Mouse (Mus musculus) brain, embryonic 14.5 days (tissue): ENCODE measurements at regions not wholly inside any gene's neighbourhood (a gene's known extent, or its start where the extent isn't known, plus 50 kb on each side); places are given as distances from the start of the nearest gene placed in this dataset.

Experiments used
- CTCF ChIP-seq: fragments of 200-500 bp; IDR thresholded peaks from 2 replicates; pipeline ENCODE4 v1.5.1; 2012; ENCODE audit warnings: inconsistent platforms, mild to moderate bottlenecking, moderate library complexity, borderline replicate concordance; ENCODE audit not compliant: insufficient read depth, insufficient read length; ENCODE audit errors: extremely low read depth
- POLR2A ChIP-seq: fragments of 200-500 bp; IDR thresholded peaks from 2 replicates; pipeline ENCODE4 v1.6.1; 2012; ENCODE audit warnings: mild to moderate bottlenecking, inconsistent platforms, borderline replicate concordance; ENCODE audit not compliant: poor library complexity, insufficient read depth, insufficient read length, severe bottlenecking; ENCODE audit errors: extremely low read depth

DNA sequence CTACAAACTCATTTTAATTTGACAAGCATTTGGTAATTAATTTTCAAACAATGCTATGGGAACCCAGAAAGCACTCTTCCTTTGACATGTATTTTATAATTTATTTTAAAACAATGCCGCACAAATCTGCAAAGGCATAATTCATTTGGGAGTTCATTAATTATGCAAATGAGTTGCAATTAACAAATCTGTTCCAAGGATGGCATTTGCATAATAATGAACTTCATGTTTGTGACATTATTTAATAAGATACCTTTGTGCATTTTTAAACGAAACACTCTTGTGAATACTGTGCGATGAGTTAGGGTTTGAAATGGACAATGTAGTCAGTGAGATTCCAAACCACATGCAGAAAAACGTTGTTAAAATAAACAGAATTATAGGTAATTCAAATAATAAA is 80.9 kb upstream of the Itga4 start:
- TF ChIP-seq POLR2A (no peak), CTCF (no peak)
